Mouse (Mus musculus) lung, adult 2 months (tissue): ENCODE results near the gene Asic2.

Experiments
- CTCF ChIP-seq: fragments of 200-500 bp; IDR thresholded peaks from 2 replicates; pipeline ENCODE4 v1.5.1; 2011; ENCODE audit warnings: mild to moderate bottlenecking, low read length, control low read depth; ENCODE audit not compliant: insufficient read depth
- POLR2A ChIP-seq: fragments of 200-500 bp; IDR thresholded peaks from 2 replicates; pipeline ENCODE4 v1.6.1; 2011; ENCODE audit warnings: low read depth, mild to moderate bottlenecking, control low read depth, low read length, borderline replicate concordance; ENCODE audit errors: extremely low read depth

DNA sequence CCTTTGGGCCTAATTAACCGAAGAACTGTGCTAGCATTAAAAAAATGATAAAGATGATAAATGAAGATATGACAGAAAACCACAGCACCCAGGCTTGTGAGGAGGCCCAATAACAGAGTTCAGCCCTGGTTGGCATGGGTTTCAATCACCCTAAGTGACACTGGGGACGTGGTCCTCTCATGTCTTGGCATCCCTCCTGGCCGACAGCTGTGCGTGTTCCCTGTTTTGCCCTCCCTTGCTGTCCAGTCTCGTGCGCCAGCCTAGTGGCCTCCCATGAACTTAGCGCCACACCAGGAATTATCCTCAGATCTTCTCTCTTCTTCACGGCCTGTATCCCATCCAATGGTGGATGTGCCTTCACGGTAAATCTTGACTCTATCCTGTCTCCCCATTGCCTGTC, 331.9 kb downstream of the Asic2 start:
- TF ChIP-seq POLR2A (no peak), CTCF (no peak)
